Mouse (Mus musculus) liver, embryonic 14.5 days (tissue): ENCODE measurements around the gene Grid2. TPM values are rescaled to one million over a fixed set of nuclear protein-coding genes. Genes with fewer than 3 reads are reported as not detected.

ENCODE experiments used
- ATAC-seq: fragments of 200-750 bp; cut with Nextera tagmentation; 2 replicates; pipeline ENCODE4 v1.8.0; 2017; ENCODE audit warnings: moderate number of reproducible peaks, mild to moderate bottlenecking, moderate library complexity; ENCODE audit not compliant: insufficient read depth
- DNase-seq, 3 experiments: peaks; one replicate each; pipeline ENCODE4 v3.0.0-alpha.2; 2012 to 2013; ENCODE audit warnings: low read depth in 3 of 3, low spot score in 3 of 3
- H3K27ac ChIP-seq: fragments of 300-500 bp; sonication (generic); 2 replicates; pipeline ENCODE4 v1.5.1; 2014; ENCODE audit warnings: moderate library complexity, mild to moderate bottlenecking, control low read depth, inconsistent platforms
- H3K27me3 ChIP-seq: fragments of 300-500 bp; sonication (generic); 2 replicates; pipeline ENCODE4 v1.6.1; 2014; ENCODE audit warnings: mild to moderate bottlenecking, low read length, moderate library complexity; ENCODE audit not compliant: control insufficient read depth, insufficient read depth
- H3K36me3 ChIP-seq: fragments of 300-500 bp; sonication (generic); replicated peaks from 2 replicates; pipeline ENCODE4 v1.6.1; 2014; ENCODE audit warnings: low read depth; ENCODE audit not compliant: control insufficient read depth, insufficient read depth
- H3K4me1 ChIP-seq, 2 experiments: fragments of 200-500 bp in 1 of 2; fragments of 300-500 bp in 1 of 2; sonication (generic) in 1 of 2; replicated peaks; 2 replicates each; pipeline ENCODE4 v1.6.1; 2012 to 2014; ENCODE audit warnings: antibody characterized with exemption in 1 of 2, inconsistent platforms in 1 of 2, low read length in 1 of 2; ENCODE audit not compliant: control insufficient read depth in 2 of 2, insufficient read depth in 2 of 2
- H3K4me2 ChIP-seq: fragments of 300-500 bp; sonication (generic); 2 replicates; pipeline ENCODE4 v1.6.1; 2014; ENCODE audit warnings: low read depth, mild to moderate bottlenecking, control low read depth, moderate library complexity
- H3K4me3 ChIP-seq, 2 experiments: fragments of 200-500 bp in 1 of 2; fragments of 300-500 bp in 1 of 2; sonication (generic) in 1 of 2; 2 replicates each; pipeline ENCODE4 v1.5.1; 2012 to 2014; ENCODE audit warnings: low read depth in 2 of 2, low read length in 2 of 2, mild to moderate bottlenecking in 2 of 2, control low read depth in 1 of 2, inconsistent platforms in 1 of 2, moderate library complexity in 1 of 2; ENCODE audit not compliant: insufficient read depth in 1 of 2
- H3K9ac ChIP-seq: fragments of 300-500 bp; sonication (generic); replicated peaks from 2 replicates; pipeline ENCODE4 v1.6.1; 2014; ENCODE audit warnings: mild to moderate bottlenecking, control low read depth, moderate library complexity
- H3K9me3 ChIP-seq: fragments of 300-500 bp; sonication (generic); 2 replicates; pipeline ENCODE4 v1.6.1; 2016; ENCODE audit warnings: low read length, mixed read lengths; ENCODE audit not compliant: control insufficient read depth
- CTCF ChIP-seq: IDR thresholded peaks from 2 replicates; pipeline ENCODE4 v1.5.1; 2016; ENCODE audit warnings: antibody characterized with exemption, low read depth, control low read depth
- EP300 ChIP-seq: IDR thresholded peaks from 2 replicates; pipeline ENCODE4 v1.6.1; 2016; ENCODE audit warnings: antibody characterized with exemption, low read depth
- WGBS: fragments of 180-500 bp; shearing (Covaris S2); extraction: QIAGEN DNeasy Blood & Tissue Kit; methylation state at CpG from one replicate; pipeline ENCODE4 v1.1.7; 2014; ENCODE audit not compliant: insufficient replicate concordance; 5-methylcytosine and 5-hydroxymethylcytosine counted together
- polyA plus RNA-seq, 2 experiments: library from polyadenylated mRNA; depleted of rRNA in 1 of 2; stranded (reverse) in 1 of 2; unstranded in 1 of 2; fragments of >200 nt; fragmentation: Nextera tagmentation in 1 of 2; extraction: Ambion mirVana in 1 of 2; gene quantifications; 2 replicates each; pipeline versions ENCODE4 v1.2.1 to v1.2.3; 2012 to 2014

Grid2 gene
- polyA plus RNA-seq, 2 experiments = not detected

DNA sequence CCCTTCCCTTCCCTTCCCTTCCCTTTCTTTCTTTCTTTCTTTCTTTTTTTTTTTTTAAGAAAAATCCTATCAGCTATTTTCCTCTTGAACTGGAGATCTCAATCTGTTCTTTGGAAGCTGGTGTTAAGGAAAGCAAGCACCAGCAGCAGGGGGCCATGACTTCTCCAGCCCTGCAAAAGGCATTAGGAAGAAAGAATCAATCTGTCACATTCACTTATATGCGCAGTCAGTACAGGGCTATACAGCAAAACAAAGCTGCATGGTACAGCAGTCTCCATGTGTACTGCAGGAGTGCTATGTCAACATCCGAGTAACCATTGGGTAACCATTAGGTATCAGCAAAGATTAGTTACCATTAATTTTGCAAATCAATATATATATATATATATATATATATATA is 809.0 kb downstream of the Grid2 start:
- DNase-seq (no peak), ATAC-seq (no peak)
- no peak overlapping the region for H3K4me2 ChIP-seq
- no peaks in the 10 kb centered on the region for H3K4me1 ChIP-seq
- no peaks in the 10 kb centered on the region for H3K36me3 ChIP-seq
- H3K27me3 ChIP-seq = no peaks in the 10 kb centered on the region
- no peak overlapping the region for H3K27ac ChIP-seq
- no peak for TF ChIP-seq CTCF
- TF ChIP-seq EP300 = no peak
- H3K9me3 ChIP-seq = no peaks in the 10 kb centered on the region
- H3K4me3 ChIP-seq = no peak overlapping the region
- H3K9ac ChIP-seq = no peak overlapping the region
- 61% methylated on average over 2 of the region's 2 CpGs for WGBS

DNA sequence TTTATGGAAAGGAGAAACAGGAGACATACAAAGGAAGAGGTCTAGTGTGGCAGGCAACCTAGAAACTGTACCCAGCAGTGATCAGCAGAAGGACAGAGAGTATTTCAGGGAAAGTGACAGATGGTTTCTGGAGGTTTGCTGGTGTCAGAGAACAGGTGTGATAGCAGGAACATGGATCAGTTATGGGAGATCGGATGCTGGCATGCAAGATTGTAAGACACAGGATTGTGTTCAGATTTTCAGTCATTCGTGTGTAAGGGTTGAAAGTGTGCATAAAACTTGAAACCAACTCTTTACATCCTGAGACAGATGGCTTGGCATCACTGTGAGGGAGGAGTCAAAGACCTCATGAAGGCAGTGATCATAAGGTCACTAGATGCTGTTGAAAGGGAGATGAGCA is 817.7 kb downstream of the Grid2 start:
- H3K4me3 ChIP-seq = no peak overlapping the region
- no peaks in the 10 kb centered on the region for H3K27me3 ChIP-seq
- no peak overlapping the region for H3K4me2 ChIP-seq
- no peak for DNase-seq
- 48% methylated on average over 2 of the region's 2 CpGs for WGBS
- ATAC-seq = no peak
- no peaks in the 10 kb centered on the region for H3K4me1 ChIP-seq
- no peak overlapping the region for H3K9ac ChIP-seq
- H3K36me3 ChIP-seq = no peaks in the 10 kb centered on the region
- no peak overlapping the region for H3K27ac ChIP-seq
- no peaks in the 10 kb centered on the region for H3K9me3 ChIP-seq
- no peak for TF ChIP-seq CTCF
- no peak for TF ChIP-seq EP300

DNA sequence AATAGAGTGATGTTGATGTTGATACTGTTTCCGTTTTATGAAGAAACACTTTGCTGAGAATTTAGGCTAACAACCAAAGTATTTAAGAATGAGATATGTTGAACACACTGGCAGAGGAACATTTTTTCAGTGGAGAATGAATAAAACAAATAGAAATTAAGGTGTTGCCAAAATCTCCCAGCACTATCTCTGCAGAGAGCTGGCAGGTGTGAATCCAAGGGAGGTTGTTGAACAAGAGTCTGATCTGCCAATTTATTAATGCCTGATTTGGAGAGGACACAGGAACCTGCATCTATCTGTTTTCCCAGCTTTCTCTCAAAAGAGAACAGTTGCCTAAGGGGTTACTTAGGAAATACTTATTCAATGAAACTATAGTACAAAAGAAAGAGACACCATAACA is 822.2 kb downstream of the Grid2 start:
- 78% methylated on average over 1 of the region's 1 CpGs for whole genome bisulfite sequencing
- Histone ChIP-seq H3K4me2 (no peak overlapping the region), H3K4me3 (no peak overlapping the region), H3K9ac (no peak overlapping the region), H3K9me3 (no peaks in the 10 kb centered on the region), H3K27ac (no peak overlapping the region), H3K4me1 (no peaks in the 10 kb centered on the region), H3K27me3 (no peaks in the 10 kb centered on the region), H3K36me3 (no peaks in the 10 kb centered on the region)
- DNase-seq (no peak), ATAC-seq (no peak)
- no peak for TF ChIP-seq CTCF
- TF ChIP-seq EP300 = no peak

DNA sequence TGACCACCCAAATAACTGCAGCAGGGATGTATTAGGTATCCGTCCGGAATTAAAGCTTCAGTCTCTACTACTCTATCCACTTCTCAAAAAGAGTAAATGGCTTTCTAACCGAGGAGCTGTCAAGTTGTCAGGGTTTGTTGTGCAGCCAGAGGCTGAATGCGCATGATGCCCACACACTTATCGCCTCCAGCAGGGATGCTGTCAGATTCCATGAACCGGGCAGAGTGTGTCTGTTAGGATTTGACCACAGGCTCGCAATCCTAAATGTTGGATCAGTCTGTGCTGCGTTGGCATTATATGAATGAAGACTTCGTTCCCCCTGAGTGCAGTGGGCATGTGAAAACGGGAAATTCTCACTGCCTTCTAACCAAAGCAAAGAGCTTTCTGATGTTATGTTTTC is 843.0 kb downstream of the Grid2 start:
- DNase-seq = no peak
- Histone ChIP-seq H3K4me1 (no peaks in the 10 kb centered on the region), H3K36me3 (no peaks in the 10 kb centered on the region), H3K27ac (no peak overlapping the region), H3K4me3 (no peak overlapping the region), H3K4me2 (no peak overlapping the region), H3K27me3 (no peaks in the 10 kb centered on the region), H3K9me3 (no peaks in the 10 kb centered on the region), H3K9ac (no peak overlapping the region)
- 70% methylated on average over 10 of the region's 10 CpGs for WGBS
- no peak for ATAC-seq
- no peak for TF ChIP-seq EP300
- no peak for TF ChIP-seq CTCF

DNA sequence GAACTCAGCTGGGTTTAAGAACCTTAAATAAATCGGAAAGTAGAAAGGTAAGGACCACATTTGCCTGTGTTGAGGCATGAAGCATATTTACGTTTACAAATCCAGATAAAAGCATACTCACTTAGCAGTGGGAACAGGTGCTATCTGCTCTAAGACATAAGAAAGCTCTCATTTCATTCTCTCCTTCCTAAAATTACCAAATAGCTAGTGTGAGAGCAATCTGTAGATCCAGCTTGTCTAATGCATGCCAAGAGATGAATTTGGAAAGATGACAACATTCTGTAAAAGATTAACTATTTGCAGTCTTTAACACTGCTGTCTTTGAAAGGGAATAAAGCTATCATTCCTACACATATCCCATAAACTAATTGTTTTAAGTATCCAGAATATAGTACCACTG is 858.9 kb downstream of the Grid2 start:
- Histone ChIP-seq H3K27ac (no peak overlapping the region), H3K36me3 (no peaks in the 10 kb centered on the region), H3K9me3 (no peaks in the 10 kb centered on the region), H3K4me3 (no peak overlapping the region), H3K9ac (no peak overlapping the region), H3K27me3 (no peaks in the 10 kb centered on the region), H3K4me1 (no peaks in the 10 kb centered on the region), H3K4me2 (no peak overlapping the region)
- 50% methylated on average over 2 of the region's 2 CpGs for WGBS
- no peak for ATAC-seq
- DNase-seq = no peak
- TF ChIP-seq EP300 = no peak
- no peak for TF ChIP-seq CTCF

DNA sequence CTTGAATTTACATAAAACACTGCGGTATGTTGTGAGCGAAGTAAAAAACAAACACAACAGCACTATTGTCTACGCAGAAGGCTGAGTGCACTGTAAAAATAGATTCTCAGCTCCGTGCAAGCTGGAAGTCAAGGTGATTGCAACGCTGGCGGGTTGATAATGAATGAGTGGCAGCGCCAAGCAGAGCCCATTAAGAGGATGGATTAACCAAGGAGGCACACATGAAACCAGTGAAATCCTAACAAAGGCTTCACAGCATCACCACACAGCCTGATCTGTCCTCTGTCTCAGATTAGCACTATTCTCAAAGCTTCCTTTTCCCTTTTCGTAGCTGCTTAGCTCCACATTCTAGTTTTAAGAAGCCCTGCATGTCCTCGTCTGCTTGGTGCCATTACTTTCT is 880.6 kb downstream of the Grid2 start:
- 63% methylated on average over 9 of the region's 9 CpGs for whole genome bisulfite sequencing
- no peak for ATAC-seq
- H3K9me3 ChIP-seq = no peaks in the 10 kb centered on the region

More for the DNA sequence above, 880.6 kb downstream of the Grid2 start:
- no peak overlapping the region for H3K9ac ChIP-seq
- H3K4me2 ChIP-seq = no peak overlapping the region
- H3K4me3 ChIP-seq = no peak overlapping the region
- TF ChIP-seq CTCF (no peak), EP300 (no peak)
- no peaks in the 10 kb centered on the region for H3K4me1 ChIP-seq
- DNase-seq = no peak
- no peaks in the 10 kb centered on the region for H3K36me3 ChIP-seq
- no peak overlapping the region for H3K27ac ChIP-seq
- H3K27me3 ChIP-seq = no peaks in the 10 kb centered on the region
